ENCODE assay signal across 8 mouse cellular contexts in the genomic region with DNA sequence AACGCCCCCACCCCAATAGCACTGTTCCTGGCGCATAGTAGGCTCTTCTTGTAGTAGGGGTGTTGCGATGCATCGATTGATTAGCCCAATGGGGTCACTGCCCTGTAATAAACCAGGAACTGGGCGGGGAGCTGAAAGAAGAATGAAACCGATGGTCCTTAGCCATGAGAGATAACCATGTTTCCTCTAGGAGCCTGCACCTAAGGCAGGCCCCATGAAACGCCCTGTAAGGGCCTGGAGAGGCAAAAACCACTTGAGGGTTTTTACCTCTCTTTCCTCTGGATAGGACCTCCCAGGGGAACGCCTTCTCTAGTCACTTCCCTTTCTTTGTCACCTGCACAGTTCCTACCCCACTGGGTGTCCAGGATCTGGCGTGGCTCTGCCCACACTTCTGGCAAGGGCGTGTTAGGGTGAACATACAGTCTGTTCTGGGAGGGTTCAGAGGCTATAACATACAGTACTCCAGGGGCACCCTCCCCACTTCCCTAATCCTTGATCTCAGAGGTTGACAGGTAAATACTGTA. TPM values are rescaled to one million over a fixed set of nuclear protein-coding genes. Genes with fewer than 3 reads are reported as not detected.
DNase-seq lines count a peak whose midpoint lies in the region; ATAC-seq lines count a peak whose summit lies in the region.

No protein-coding gene starts in this region.

- no peak for ATAC-seq in heart, embryonic 13.5 days (ENCODE audit: extremely low read depth, insufficient number of reproducible peaks, low FRiP score, low TSS enrichment)
- peak; percentile 30 for ATAC-seq in hindbrain, embryonic 13.5 days (ENCODE audit: low FRiP score)
- no peak for ATAC-seq in activated CD4-positive, CD25-positive, alpha-beta regulatory T cell, adult 4 months

- H3K9ac ChIP-seq in heart, embryonic 13.5 days = peak overlapping the region; percentile 89
- H3K9ac ChIP-seq in hindbrain, embryonic 13.5 days = peak overlapping the region; percentile 79

- H3K36me3 ChIP-seq in heart, embryonic 13.5 days = no peaks in the 10 kb centered on the region
- no peaks in the 10 kb centered on the region for H3K36me3 ChIP-seq in hindbrain, embryonic 13.5 days

- H3K4me2 ChIP-seq in heart, embryonic 13.5 days = peak overlapping the region; percentile 82
- peak overlapping the region; percentile 67 for H3K4me2 ChIP-seq in hindbrain, embryonic 13.5 days

- intact Hi-C loops in left cerebral cortex, postnatal 14 days (cut with DNase I) = loop anchor here (5.0 kb wide), 1 partner anchor 170 kb away; no protein-coding TSS in a partner anchor

- peak overlapping the region; percentile 59 for H3K4me3 ChIP-seq in heart, embryonic 13.5 days
- H3K4me3 ChIP-seq in hindbrain, embryonic 13.5 days = peak overlapping the region; percentile 47

- peaks cover 46% of the 10 kb centered on the region for H3K4me1 ChIP-seq in heart, embryonic 13.5 days
- H3K4me1 ChIP-seq in hindbrain, embryonic 13.5 days (replicated peaks) = peaks cover 44% of the 10 kb centered on the region

- WGBS in heart, embryonic 13.5 days = 16% methylated on average over 10 of the region's 10 CpGs
- 15% methylated on average over 10 of the region's 10 CpGs for WGBS in hindbrain, embryonic 13.5 days

- peak overlapping the region; percentile 90 for H3K27ac ChIP-seq in heart, embryonic 13.5 days (replicated peaks)
- H3K27ac ChIP-seq in hindbrain, embryonic 13.5 days = peak overlapping the region; percentile 95

- H3K27me3 ChIP-seq in heart, embryonic 13.5 days (replicated peaks) = peaks cover 15% of the 10 kb centered on the region
- peaks cover 14% of the 10 kb centered on the region for H3K27me3 ChIP-seq in hindbrain, embryonic 13.5 days

- H3K9me3 ChIP-seq in heart, embryonic 13.5 days = no peaks in the 10 kb centered on the region
- H3K9me3 ChIP-seq in hindbrain, embryonic 13.5 days = no peaks in the 10 kb centered on the region

- no peak for DNase-seq in heart, adult 9 months (ENCODE audit: low spot score in 2 of 2)
- peak; percentile 51 for DNase-seq in MN1 (ENCODE audit: low spot score)
- DNase-seq in lung, postnatal 25 days (ENCODE audit: low spot score) = peak; percentile 52
- DNase-seq in right cerebral cortex, postnatal 25 days = no peak
- no peak for DNase-seq in left cerebral cortex, postnatal 14 days (ENCODE audit: low spot score in 2 of 2)

RNA-seq across cellular contexts. Expression of a gene that starts 3.5 kb away (rescaled TPM):
- polyA plus RNA-seq in heart, embryonic 13.5 days (2015; fragmentation: Nextera tagmentation; extraction: Ambion mirVana) = 0.64 and 0.84 TPM in 2 replicates
- polyA plus RNA-seq in hindbrain, embryonic 13.5 days (2015; fragmentation: Nextera tagmentation; extraction: Ambion mirVana) = not detected in 2 replicates
- not detected for polyA plus RNA-seq in activated CD4-positive, CD25-positive, alpha-beta regulatory T cell, adult 4 months (2017; shearing (Covaris generic))
- total RNA-seq in left cerebral cortex, postnatal 14 days (2021) = under 1 TPM in 1 of 2 experiments, not detected in 1; 0.77 TPM

RNA-seq across cellular contexts. Expression of a gene that starts 50.4 kb away (rescaled TPM):
- polyA plus RNA-seq in heart, embryonic 13.5 days (2015; fragmentation: Nextera tagmentation; extraction: Ambion mirVana) = 35.5 and 39.3 TPM in 2 replicates
- 123 and 139 TPM in 2 replicates for polyA plus RNA-seq in hindbrain, embryonic 13.5 days (2015; fragmentation: Nextera tagmentation; extraction: Ambion mirVana)
- 1 to 10 TPM; 2.7 to 3.6 TPM for polyA plus RNA-seq in activated CD4-positive, CD25-positive, alpha-beta regulatory T cell, adult 4 months (2017; shearing (Covaris generic))
- 100 to 1,000 TPM; 220 to 225 TPM for total RNA-seq in left cerebral cortex, postnatal 14 days (2021)

RNA-seq across cellular contexts. Expression of a gene that starts 51.0 kb away (rescaled TPM):
- polyA plus RNA-seq in heart, embryonic 13.5 days (2015; fragmentation: Nextera tagmentation; extraction: Ambion mirVana) = 126 and 147 TPM in 2 replicates
- 121 and 122 TPM in 2 replicates for polyA plus RNA-seq in hindbrain, embryonic 13.5 days (2015; fragmentation: Nextera tagmentation; extraction: Ambion mirVana)
- polyA plus RNA-seq in activated CD4-positive, CD25-positive, alpha-beta regulatory T cell, adult 4 months (2017; shearing (Covaris generic)) = 10 to 100 TPM; 73.4 to 90.9 TPM
- total RNA-seq in left cerebral cortex, postnatal 14 days (2021) = 10 to 100 TPM; 42.9 to 46.3 TPM

Comparison
In these comparisons a context has a peak if more than half of its experiments do, and no peak if none do; other contexts are left out.
1. DNase-seq: peak in MN1 (single experiment) and lung, postnatal 25 days (single experiment); none in heart, adult 9 months (0 of 2), right cerebral cortex, postnatal 25 days (single experiment) and left cerebral cortex, postnatal 14 days (0 of 2).